Mouse (Mus musculus): ENCODE measurements around the gene Gm28048.

DNA sequence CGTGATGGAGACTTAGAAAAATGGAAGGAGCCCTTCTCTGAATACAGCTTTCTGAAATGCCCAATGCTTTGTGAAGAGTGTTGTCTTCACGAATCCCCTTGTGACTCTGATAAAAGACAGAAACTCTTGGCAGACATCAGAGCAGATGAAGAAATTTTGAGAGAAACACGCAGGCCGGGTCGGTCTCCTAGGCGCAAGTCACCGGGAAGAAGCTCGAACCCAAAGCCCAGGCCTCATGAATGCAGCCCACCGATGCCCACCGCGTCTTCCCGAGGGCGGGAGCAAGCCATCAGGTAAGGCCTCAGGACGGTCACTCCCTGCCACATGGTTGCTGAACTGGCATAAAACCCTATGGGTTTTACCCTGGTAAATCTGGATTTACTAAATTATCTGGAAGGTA, 39.0 kb upstream of the Gm28048 start:
- TF ChIP-seq CTCF (IDR thresholded peaks at IDR 0.05; ENCODE audit: low read depth) (no peak), EP300 (optimal IDR thresholded peaks at IDR 0.05) (no peak)
